Mouse (Mus musculus) retina, postnatal 1 day (tissue): ENCODE results near the gene Slit3.

Experiments
- DNase-seq: peaks from one replicate; pipeline ENCODE4 v3.0.0-alpha.2; 2012

Gene Slit3

GRCm38 (mm10) chr11:35203673-35204072 lies 82.6 kb downstream of the Slit3 start:
- no peak for DNase-seq

- no peak for DNase-seq
Measured at GRCm38 (mm10) chr11:35204084-35204483, 83.1 kb downstream of the Slit3 start.

GRCm38 (mm10) chr11:35210728-35211682 lies 90.0 kb downstream of the Slit3 start:
- no peak for DNase-seq

GRCm38 (mm10) chr11:35224025-35224424 lies 103.0 kb downstream of the Slit3 start:
- no peak for DNase-seq

- DNase-seq, result no peak
Measured at GRCm38 (mm10) chr11:35231361-35232090, 110.5 kb downstream of the Slit3 start.

- no peak for DNase-seq
Measured at GRCm38 (mm10) chr11:35232321-35232720, 111.3 kb downstream of the Slit3 start.

- no peak for DNase-seq
Measured at GRCm38 (mm10) chr11:35241379-35241778, 120.4 kb downstream of the Slit3 start.

- DNase-seq, result no peak
Measured at GRCm38 (mm10) chr11:35243597-35243996, 122.6 kb downstream of the Slit3 start.

GRCm38 (mm10) chr11:35244526-35244925 lies 123.5 kb downstream of the Slit3 start:
- no peak for DNase-seq

GRCm38 (mm10) chr11:35246623-35247022 lies 125.6 kb downstream of the Slit3 start:
- no peak for DNase-seq

GRCm38 (mm10) chr11:35248088-35248487 lies 127.1 kb downstream of the Slit3 start:
- no peak for DNase-seq

GRCm38 (mm10) chr11:35250871-35251418 lies 129.9 kb downstream of the Slit3 start:
- no peak for DNase-seq

GRCm38 (mm10) chr11:35251910-35252309 lies 130.9 kb downstream of the Slit3 start:
- DNase-seq, result no peak

- DNase-seq, result no peak
Measured at GRCm38 (mm10) chr11:35257351-35257750, 136.3 kb downstream of the Slit3 start.

GRCm38 (mm10) chr11:35261562-35262087 lies 140.6 kb downstream of the Slit3 start:
- DNase-seq, result no peak

GRCm38 (mm10) chr11:35262289-35262941 lies 141.4 kb downstream of the Slit3 start:
- DNase-seq, result no peak

GRCm38 (mm10) chr11:35264749-35265148 lies 143.7 kb downstream of the Slit3 start:
- DNase-seq, result no peak

- no peak for DNase-seq
Measured at GRCm38 (mm10) chr11:35270396-35270795, 149.4 kb downstream of the Slit3 start.

GRCm38 (mm10) chr11:35273416-35273815 lies 152.4 kb downstream of the Slit3 start:
- DNase-seq, result peak; percentile 40

- DNase-seq, result no peak
Measured at GRCm38 (mm10) chr11:35274036-35274435, 153.0 kb downstream of the Slit3 start.

- no peak for DNase-seq
Measured at GRCm38 (mm10) chr11:35275300-35275699, 154.3 kb downstream of the Slit3 start.

GRCm38 (mm10) chr11:35276001-35276400 lies 155.0 kb downstream of the Slit3 start:
- no peak for DNase-seq
